Mouse (Mus musculus) thymus, adult 2 months (tissue): ENCODE data around the gene Gm20388.

Source experiments
- CTCF ChIP-seq: fragments of 200-500 bp; IDR thresholded peaks from 2 replicates; pipeline ENCODE4 v1.5.1; 2012; ENCODE audit warnings: mild to moderate bottlenecking, control low read depth, low read length, moderate library complexity, borderline replicate concordance; ENCODE audit not compliant: control insufficient read depth, poor library complexity, insufficient read depth; ENCODE audit errors: extremely low read depth
- POLR2A ChIP-seq: fragments of 200-500 bp; IDR thresholded peaks from 2 replicates; pipeline ENCODE4 v1.6.1; 2012; ENCODE audit warnings: mild to moderate bottlenecking, low read length, control low read depth, moderate library complexity; ENCODE audit not compliant: control insufficient read depth, poor library complexity, insufficient read depth; ENCODE audit errors: extremely low read depth

- TF ChIP-seq CTCF (no peak), POLR2A (no peak)
Observed at GRCm38 (mm10) chr8:123912265-123912664, 4001.6 kb downstream of the Gm20388 start.
